Mouse (Mus musculus) mouse trophoblast stem cell (cell line): ENCODE results near the gene Dicer1.

ENCODE experiments used
- in situ Hi-C, 2 experiments: fragments of 300-500 bp; cut with MseI, MboI; formaldehyde crosslinking; loops; 2 replicates in 1 of 2; 3 replicates in 1 of 2; pipeline ENCODE4 v1.15.1; 2025

The Dicer1 gene

GRCm38 (mm10) chr12:104740841-104741787 lies 10.6 kb downstream of the Dicer1 start:
- in situ Hi-C loops = loop anchor here (25.0 kb wide), 1 partner anchor 196 kb away; no protein-coding TSS in a partner anchor

- in situ Hi-C loops = loop anchor here (25.0 kb wide), 1 partner anchor 198 kb away; no protein-coding TSS in a partner anchor
Measured at GRCm38 (mm10) chr12:104738931-104739330, 12.8 kb downstream of the Dicer1 start.

GRCm38 (mm10) chr12:104738446-104738845 lies 13.3 kb downstream of the Dicer1 start:
- in situ Hi-C loops = loop anchor here (25.0 kb wide), 1 partner anchor 199 kb away; no protein-coding TSS in a partner anchor

- in situ Hi-C loops = loop anchor here (25.0 kb wide), 1 partner anchor 200 kb away; no protein-coding TSS in a partner anchor
Measured at GRCm38 (mm10) chr12:104737666-104738065, 14.1 kb downstream of the Dicer1 start.

- in situ Hi-C loops = loop anchor here (25.0 kb wide), 1 partner anchor 201 kb away; no protein-coding TSS in a partner anchor
Measured at GRCm38 (mm10) chr12:104735993-104736395, 15.8 kb downstream of the Dicer1 start.

GRCm38 (mm10) chr12:104733165-104733564 lies 18.6 kb downstream of the Dicer1 start:
- in situ Hi-C loops = loop anchor here (25.0 kb wide), 1 partner anchor 204 kb away; no protein-coding TSS in a partner anchor

DNA sequence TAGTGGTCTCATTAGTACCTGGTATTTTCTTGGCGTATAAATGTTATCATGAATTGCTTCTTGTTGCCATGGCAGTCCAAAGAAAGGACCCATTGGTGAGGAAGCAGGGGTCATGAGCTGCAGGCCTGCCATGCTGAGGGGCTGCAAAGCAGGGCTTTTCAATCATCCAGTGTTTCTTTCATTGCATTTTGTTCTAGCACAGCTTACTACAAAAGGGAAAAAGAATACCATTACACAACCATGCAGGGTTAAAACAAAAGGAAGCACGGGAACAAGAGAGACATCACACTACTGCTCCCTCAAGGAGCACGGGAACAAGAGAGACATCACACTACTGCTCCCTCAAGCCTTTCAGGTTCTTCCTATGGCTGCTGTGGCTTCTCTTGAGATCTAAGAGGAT lies 20.0 kb downstream of the Dicer1 start:
- in situ Hi-C loops = loop anchor here (25.0 kb wide), 1 partner anchor 206 kb away; no protein-coding TSS in a partner anchor

GRCm38 (mm10) chr12:104726436-104726835 lies 25.3 kb downstream of the Dicer1 start:
- in situ Hi-C loops = loop anchor here (25.0 kb wide), 1 partner anchor 211 kb away; no protein-coding TSS in a partner anchor

DNA sequence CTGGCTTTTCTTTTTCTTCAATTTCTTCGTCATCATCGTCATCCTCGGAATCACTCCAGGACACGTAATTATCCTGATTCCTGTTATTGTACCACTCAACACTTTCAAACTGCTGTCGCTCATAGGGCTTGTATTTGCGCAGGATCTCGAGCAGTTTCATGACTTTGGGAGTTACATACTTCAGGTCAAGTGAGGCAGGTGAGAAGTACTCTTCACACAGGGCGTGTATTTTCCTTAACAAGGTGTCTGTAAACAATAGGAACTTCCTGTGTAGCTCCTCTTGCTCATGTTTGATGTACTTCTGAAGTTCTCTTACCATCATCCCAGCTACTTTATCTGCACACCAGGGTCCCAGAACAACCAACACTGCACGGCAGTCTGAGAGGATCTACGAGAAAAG lies 29.7 kb downstream of the Dicer1 start:
- in situ Hi-C loops = no loop called here

GRCm38 (mm10) chr12:104721011-104721410 lies 30.7 kb downstream of the Dicer1 start:
- in situ Hi-C loops = no loop called here

- in situ Hi-C loops = no loop called here
Measured at GRCm38 (mm10) chr12:104718956-104719355, 32.8 kb downstream of the Dicer1 start.

DNA sequence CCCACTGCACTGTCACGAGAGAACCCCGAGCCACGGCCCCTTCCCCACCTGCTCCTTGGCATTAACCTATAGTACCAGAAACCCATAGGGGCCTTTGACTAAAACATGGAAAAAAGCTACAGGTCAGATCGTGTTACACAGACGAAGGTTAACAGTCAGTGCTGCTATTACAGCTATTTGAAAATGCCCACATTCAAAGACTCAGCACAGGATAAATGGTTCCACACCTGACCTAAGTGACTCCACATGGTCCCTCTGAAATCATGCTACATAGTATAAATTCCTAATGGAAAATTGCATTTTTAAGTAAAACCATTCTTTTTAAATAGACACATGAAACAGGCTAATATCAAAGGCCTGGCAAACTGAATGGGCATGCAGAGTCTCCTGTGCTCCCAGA lies 35.3 kb downstream of the Dicer1 start:
- in situ Hi-C loops = no loop called here

- in situ Hi-C loops = no loop called here
Measured at GRCm38 (mm10) chr12:104715453-104715852, 36.3 kb downstream of the Dicer1 start.

GRCm38 (mm10) chr12:104700266-104700665 lies 51.5 kb downstream of the Dicer1 start:
- in situ Hi-C loops = no loop called here

DNA sequence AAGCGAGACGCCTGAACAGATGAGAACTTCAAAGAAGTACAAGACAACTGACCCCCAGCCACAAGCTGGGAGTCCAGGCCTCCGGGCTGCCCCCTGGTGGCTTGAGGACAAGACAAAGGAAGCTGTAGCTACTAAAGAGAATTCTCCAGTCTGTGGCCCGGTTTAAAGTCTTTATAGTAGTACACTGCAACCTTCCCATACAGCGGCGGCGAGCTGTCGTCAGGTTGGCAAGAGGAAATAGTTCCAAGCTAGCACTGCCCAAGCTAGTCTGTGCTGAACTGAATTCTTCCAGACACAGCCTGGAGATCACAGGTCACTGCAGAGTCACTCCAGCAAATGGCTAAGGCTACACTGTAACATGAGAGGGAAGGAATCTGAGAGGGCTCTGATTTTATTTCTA lies 52.0 kb downstream of the Dicer1 start:
- in situ Hi-C loops = loop anchor here (25.0 kb wide), 1 partner anchor 237 kb away; the partner anchor contains the start of gene Gsc (in 2 of the 2)

- in situ Hi-C loops = loop anchor here (25.0 kb wide), 1 partner anchor 233 kb away; the partner anchor contains the start of gene Gsc (in 2 of the 2)
Measured at GRCm38 (mm10) chr12:104695514-104695913, 56.2 kb downstream of the Dicer1 start.

DNA sequence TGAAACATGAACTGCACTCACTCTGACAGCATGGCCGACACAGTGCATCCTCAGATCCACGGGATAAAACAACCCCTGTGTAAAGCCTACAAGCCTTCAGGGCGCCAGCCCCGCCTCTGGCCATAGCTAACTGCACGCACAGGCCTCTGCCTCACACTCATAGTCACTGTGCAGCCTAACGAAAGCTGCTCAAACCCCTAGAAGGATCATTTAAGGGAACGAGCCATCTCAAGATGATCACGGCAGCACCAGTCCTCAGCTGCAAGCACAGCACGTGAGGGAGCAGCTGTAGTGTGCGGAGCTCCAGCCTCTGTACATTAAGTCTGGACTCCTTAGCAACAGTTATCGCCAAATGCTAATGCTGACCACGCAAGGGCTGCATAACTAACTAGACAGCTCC lies 58.9 kb downstream of the Dicer1 start:
- in situ Hi-C loops = loop anchor here (25.0 kb wide), 1 partner anchor 231 kb away; the partner anchor contains the start of gene Gsc (in 2 of the 2)

DNA sequence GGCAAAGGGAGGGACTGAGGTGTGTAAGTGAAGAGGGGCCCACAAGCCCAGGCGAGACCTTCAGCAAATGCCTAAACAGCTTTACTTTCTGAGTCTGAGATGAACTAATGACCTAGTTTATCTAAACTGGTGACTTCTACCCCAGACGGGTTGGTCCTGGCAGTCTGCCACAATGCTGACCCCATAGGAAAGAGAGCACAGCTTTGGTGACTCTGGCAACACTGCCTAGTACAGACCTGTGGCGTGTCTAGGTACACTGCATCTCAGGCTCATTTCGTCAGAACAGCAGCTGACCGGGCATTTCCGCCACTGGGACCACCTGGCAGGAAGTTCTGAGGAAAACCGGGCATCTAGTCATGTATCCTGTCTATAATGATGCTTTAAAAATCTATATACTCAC lies 61.3 kb downstream of the Dicer1 start:
- in situ Hi-C loops = loop anchor here (25.0 kb wide), 1 partner anchor 228 kb away; the partner anchor contains the start of gene Gsc (in 2 of the 2)

GRCm38 (mm10) chr12:104688870-104689269 lies 62.9 kb downstream of the Dicer1 start:
- in situ Hi-C loops = loop anchor here (25.0 kb wide), 1 partner anchor 227 kb away; the partner anchor contains the start of gene Gsc (in 2 of the 2)

DNA sequence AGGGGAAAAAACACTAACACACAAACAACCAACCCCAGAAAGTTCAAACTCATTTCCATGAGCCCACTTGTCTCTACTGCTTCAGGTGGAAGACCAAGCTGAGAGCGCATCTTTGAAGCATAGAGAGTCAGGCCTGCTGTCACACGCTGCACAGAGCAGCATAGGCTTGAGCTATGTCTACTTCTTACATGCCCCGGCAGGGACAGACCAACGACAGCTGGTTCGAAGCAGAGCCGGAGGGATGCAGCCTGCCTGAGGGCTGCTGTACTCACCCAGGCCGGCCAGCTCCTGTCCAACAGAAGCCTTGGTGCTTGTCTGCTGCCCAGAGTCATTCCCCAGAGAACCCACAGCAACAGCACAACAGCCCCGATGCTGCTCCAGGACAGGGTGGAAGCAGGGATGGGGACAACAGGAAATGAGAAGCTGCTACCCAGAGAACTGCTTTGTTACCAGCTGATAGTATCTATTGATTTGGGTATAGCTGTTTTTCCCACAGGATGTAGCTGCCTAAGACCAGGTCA lies 67.3 kb downstream of the Dicer1 start:
- in situ Hi-C loops = loop anchor here (25.0 kb wide), 1 partner anchor 222 kb away; the partner anchor contains the start of gene Gsc (in 2 of the 2)

DNA sequence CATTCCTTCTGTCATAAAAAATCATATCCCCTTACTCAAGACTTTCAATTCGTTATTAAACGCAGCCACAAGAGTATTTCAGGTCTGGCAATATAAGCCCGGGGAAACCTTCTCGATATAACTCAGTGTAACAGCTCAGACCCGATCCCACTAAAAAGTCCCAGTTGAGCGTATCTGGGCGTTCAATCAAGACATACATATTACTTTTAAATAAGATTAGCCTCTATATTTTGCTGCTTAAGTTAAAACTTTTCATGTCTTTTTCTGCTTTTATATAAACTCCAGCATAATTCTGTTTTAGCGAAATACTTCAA lies 72.0 kb downstream of the Dicer1 start:
- in situ Hi-C loops = loop anchor here (25.0 kb wide), 1 partner anchor 217 kb away; the partner anchor contains the start of gene Gsc (in 2 of the 2)
